Mouse (Mus musculus) liver, embryonic 12.5 days (tissue): Measurements from ENCODE around the gene Abhd17b. TPM values are rescaled to one million over a fixed set of nuclear protein-coding genes. Genes with fewer than 3 reads are reported as not detected.
"Not testable (repeated sequence)": the region's sequence is repeated elsewhere in the genome, so short reads cannot be mapped to it uniquely, and the experiment has no call there.

ENCODE experiments used
- ATAC-seq: fragments of 200-750 bp; cut with Nextera tagmentation; 2 replicates; pipeline ENCODE4 v1.8.0; 2017; ENCODE audit warnings: moderate number of reproducible peaks, mild to moderate bottlenecking, moderate library complexity
- H3K27ac ChIP-seq: fragments of 300-500 bp; sonication (generic); 2 replicates; pipeline ENCODE4 v1.5.1; 2016; ENCODE audit warnings: mild to moderate bottlenecking
- H3K27me3 ChIP-seq: fragments of 300-500 bp; sonication (generic); replicated peaks from 2 replicates; pipeline ENCODE4 v1.6.1; 2016; ENCODE audit warnings: mild to moderate bottlenecking, moderate library complexity
- H3K36me3 ChIP-seq: fragments of 300-500 bp; sonication (generic); 2 replicates; pipeline ENCODE4 v1.6.1; 2016; ENCODE audit warnings: mild to moderate bottlenecking, moderate library complexity
- H3K4me1 ChIP-seq: fragments of 300-500 bp; sonication (generic); 2 replicates; pipeline ENCODE4 v1.6.1; 2016
- H3K4me2 ChIP-seq: fragments of 300-500 bp; sonication (generic); 2 replicates; pipeline ENCODE4 v1.6.1; 2016; ENCODE audit warnings: mild to moderate bottlenecking, moderate library complexity
- H3K4me3 ChIP-seq: fragments of 300-500 bp; sonication (generic); 2 replicates; pipeline ENCODE4 v1.5.1; 2016; ENCODE audit warnings: mild to moderate bottlenecking, moderate library complexity
- H3K9ac ChIP-seq: fragments of 300-500 bp; sonication (generic); 2 replicates; pipeline ENCODE4 v1.6.1; 2016; ENCODE audit warnings: mild to moderate bottlenecking, moderate library complexity
- H3K9me3 ChIP-seq: fragments of 300-500 bp; sonication (generic); replicated peaks from 2 replicates; pipeline ENCODE4 v1.6.1; 2016; ENCODE audit warnings: mild to moderate bottlenecking, moderate library complexity
- WGBS: fragments of 180-500 bp; shearing (Covaris S2); methylation state at CpG from one replicate; pipeline ENCODE4 v1.1.7; 2016; ENCODE audit not compliant: insufficient replicate concordance; 5-methylcytosine and 5-hydroxymethylcytosine counted together
- polyA plus RNA-seq: library from polyadenylated mRNA; unstranded; fragments of >200 nt; fragmentation: Nextera tagmentation; extraction: Ambion mirVana; gene quantifications from 2 replicates; pipeline ENCODE4 v1.2.1, GENCODE M21; 2016

Gene Abhd17b
- polyA plus RNA-seq, 1 experiment from 2014 or later = 12.6 TPM

- H3K9me3 ChIP-seq = no peaks in the 10 kb centered on the region
- no peak overlapping the region for H3K27ac ChIP-seq
- no peaks in the 10 kb centered on the region for H3K27me3 ChIP-seq
- WGBS = 70% methylated on average over 3 of the region's 3 CpGs
- H3K36me3 ChIP-seq = no peaks in the 10 kb centered on the region
- no peaks in the 10 kb centered on the region for H3K4me1 ChIP-seq
- H3K4me3 ChIP-seq = no peak overlapping the region
- no peak overlapping the region for H3K9ac ChIP-seq
- H3K4me2 ChIP-seq = no peak overlapping the region
- ATAC-seq = no peak
These were observed 66.2 kb downstream of the Abhd17b start for GRCm38 (mm10) chr19:21719206-21719605.

GRCm38 (mm10) chr19:21720950-21721349, 68.0 kb downstream of the Abhd17b start:
- no peak overlapping the region for H3K9ac ChIP-seq
- WGBS = 74% methylated on average over 5 of the region's 5 CpGs
- H3K9me3 ChIP-seq = no peaks in the 10 kb centered on the region
- no peak overlapping the region for H3K4me3 ChIP-seq
- no peak overlapping the region for H3K27ac ChIP-seq
- no peaks in the 10 kb centered on the region for H3K4me1 ChIP-seq
- no peak overlapping the region for H3K4me2 ChIP-seq
- ATAC-seq = no peak
- H3K36me3 ChIP-seq = no peaks in the 10 kb centered on the region
- H3K27me3 ChIP-seq = no peaks in the 10 kb centered on the region

- H3K4me3 ChIP-seq, H3K27ac ChIP-seq, ATAC-seq, H3K36me3 ChIP-seq, H3K9ac ChIP-seq, H3K4me2 ChIP-seq, H3K27me3 ChIP-seq, H3K4me1 ChIP-seq, H3K9me3 ChIP-seq: not testable (repeated sequence)
- WGBS = 91% methylated on average over 20 of the region's 20 CpGs
These were observed 70.3 kb downstream of the Abhd17b start for GRCm38 (mm10) chr19:21723280-21723679.

GRCm38 (mm10) chr19:21723911-21724655, 71.1 kb downstream of the Abhd17b start:
- WGBS = 74% methylated on average over 8 of the region's 8 CpGs
- Histone ChIP-seq H3K4me3 (no peak overlapping the region), H3K27ac (no peak overlapping the region), H3K4me2 (no peak overlapping the region), H3K9ac (no peak overlapping the region), H3K9me3 (no peaks in the 10 kb centered on the region), H3K4me1 (no peaks in the 10 kb centered on the region), H3K27me3 (no peaks in the 10 kb centered on the region), H3K36me3 (no peaks in the 10 kb centered on the region)
- ATAC-seq = no peak

GRCm38 (mm10) chr19:21725168-21725567, 72.2 kb downstream of the Abhd17b start:
- Histone ChIP-seq H3K9ac (no peak overlapping the region), H3K4me1 (no peaks in the 10 kb centered on the region), H3K27ac (no peak overlapping the region), H3K4me3 (no peak overlapping the region), H3K27me3 (no peaks in the 10 kb centered on the region), H3K4me2 (no peak overlapping the region), H3K9me3 (no peaks in the 10 kb centered on the region), H3K36me3 (no peaks in the 10 kb centered on the region)
- ATAC-seq = no peak
- 64% methylated on average over 1 of the region's 1 CpGs for WGBS

- H3K4me1 ChIP-seq = no peaks in the 10 kb centered on the region
- no peaks in the 10 kb centered on the region for H3K9me3 ChIP-seq
- H3K27me3 ChIP-seq = no peaks in the 10 kb centered on the region
- no peak for ATAC-seq
- H3K36me3 ChIP-seq = no peaks in the 10 kb centered on the region
- no peak overlapping the region for H3K9ac ChIP-seq
- no peak overlapping the region for H3K4me3 ChIP-seq
- 57% methylated on average over 2 of the region's 2 CpGs for WGBS
- no peak overlapping the region for H3K4me2 ChIP-seq
- no peak overlapping the region for H3K27ac ChIP-seq
These were observed 74.1 kb downstream of the Abhd17b start for GRCm38 (mm10) chr19:21727081-21727480.

GRCm38 (mm10) chr19:21728342-21728741, 75.4 kb downstream of the Abhd17b start:
- Histone ChIP-seq H3K27ac (no peak overlapping the region), H3K9ac (no peak overlapping the region), H3K36me3 (no peaks in the 10 kb centered on the region), H3K27me3 (no peaks in the 10 kb centered on the region), H3K4me1 (no peaks in the 10 kb centered on the region), H3K4me2 (no peak overlapping the region), H3K9me3 (no peaks in the 10 kb centered on the region), H3K4me3 (no peak overlapping the region)
- no peak for ATAC-seq
- 70% methylated on average over 6 of the region's 6 CpGs for WGBS

- Histone ChIP-seq H3K27ac (no peak overlapping the region), H3K9ac (no peak overlapping the region), H3K9me3 (no peaks in the 10 kb centered on the region), H3K27me3 (no peaks in the 10 kb centered on the region), H3K4me2 (no peak overlapping the region), H3K4me3 (no peak overlapping the region), H3K4me1 (0 out of 2 replicates have a peak, but pooled peaks cover 1% of the 10 kb centered on the region), H3K36me3 (no peaks in the 10 kb centered on the region)
- ATAC-seq = no peak
- WGBS = 77% methylated on average over 5 of the region's 5 CpGs
These were observed 78.9 kb downstream of the Abhd17b start for GRCm38 (mm10) chr19:21731887-21732286.

GRCm38 (mm10) chr19:21733176-21733575, 80.2 kb downstream of the Abhd17b start:
- Histone ChIP-seq H3K9ac (no peak overlapping the region), H3K4me2 (no peak overlapping the region), H3K4me1 (peaks cover 11% of the 10 kb centered on the region), H3K27ac (no peak overlapping the region), H3K27me3 (no peaks in the 10 kb centered on the region), H3K4me3 (no peak overlapping the region), H3K9me3 (no peaks in the 10 kb centered on the region), H3K36me3 (no peaks in the 10 kb centered on the region)
- ATAC-seq = no peak
- WGBS = 88% methylated on average over 2 of the region's 2 CpGs

GRCm38 (mm10) chr19:21734112-21734511, 81.1 kb downstream of the Abhd17b start:
- Histone ChIP-seq H3K4me1 (peaks cover 17% of the 10 kb centered on the region), H3K9ac (no peak overlapping the region), H3K4me3 (no peak overlapping the region), H3K36me3 (no peaks in the 10 kb centered on the region), H3K27me3 (no peaks in the 10 kb centered on the region), H3K4me2 (no peak overlapping the region), H3K27ac (no peak overlapping the region), H3K9me3 (no peaks in the 10 kb centered on the region)
- WGBS = 34% methylated on average over 5 of the region's 5 CpGs
- no peak for ATAC-seq

Other genes with a start within 250 kb of the Abhd17b start
- gene Gda, start 179.7 kb upstream of the Abhd17b start, polyA plus RNA-seq = 0.30 and 0.50 TPM in 2 replicates
- gene 1110059E24Rik, start 209 bp upstream of the Abhd17b start, polyA plus RNA-seq = 17.6 and 19.6 TPM in 2 replicates
- gene Cemip2, start 125.2 kb downstream of the Abhd17b start, polyA plus RNA-seq = 13.7 and 15.0 TPM in 2 replicates